Mouse (Mus musculus): ENCODE results near the gene Pim3. TPM values are rescaled to one million over a fixed set of nuclear protein-coding genes. Genes with fewer than 3 reads are reported as not detected.

The Pim3 gene
- polyA plus RNA-seq, 1 experiment from 2014 or later: 58.3 TPM

GRCm38 (mm10) chr15:88854119-88854968 is 7.6 kb upstream of the Pim3 start:
- peak overlapping the region; percentile 42; the same call in 1 of the 2 replicates for H3K9ac ChIP-seq (ENCODE audit: low read length)
- ATAC-seq (ENCODE audit: insufficient read depth, low FRiP score): no peak
- whole genome bisulfite sequencing: 42% methylated on average over 6 of the region's 6 CpGs
- H3K27ac ChIP-seq (ENCODE audit: low read length): no peak overlapping the region; the same call in 1 of the 2 replicates
- no peaks in the 10 kb centered on the region for H3K27me3 ChIP-seq (ENCODE audit: control insufficient read depth, insufficient read depth, low read length)
- no peaks in the 10 kb centered on the region for H3K36me3 ChIP-seq (ENCODE audit: control insufficient read depth, insufficient read depth, low read length)
- no peak overlapping the region for H3K4me3 ChIP-seq (replicated peaks; ENCODE audit: low read length)
- no peak overlapping the region for H3K4me2 ChIP-seq (ENCODE audit: low read depth, low read length)
- peaks cover 50% of the 10 kb centered on the region for H3K4me1 ChIP-seq (ENCODE audit: control insufficient read depth, insufficient read depth, low read length)
- H3K9me3 ChIP-seq (replicated peaks; ENCODE audit: control insufficient read depth, low read length): no peaks in the 10 kb centered on the region

- no peak for ATAC-seq (ENCODE audit: insufficient read depth, low FRiP score)
- peak overlapping the region; percentile 42; the same call in 1 of the 2 replicates for H3K9ac ChIP-seq (ENCODE audit: low read length)
- WGBS: 65% methylated on average over 15 of the region's 15 CpGs
- H3K4me3 ChIP-seq (replicated peaks; ENCODE audit: low read length): no peak overlapping the region
- H3K27ac ChIP-seq (ENCODE audit: low read length): no peak overlapping the region
- H3K9me3 ChIP-seq (replicated peaks; ENCODE audit: control insufficient read depth, low read length): no peaks in the 10 kb centered on the region
- H3K4me2 ChIP-seq (ENCODE audit: low read depth, low read length): no peak overlapping the region
- H3K4me1 ChIP-seq (ENCODE audit: control insufficient read depth, insufficient read depth, low read length): peaks cover 41% of the 10 kb centered on the region
- H3K27me3 ChIP-seq (ENCODE audit: control insufficient read depth, insufficient read depth, low read length): no peaks in the 10 kb centered on the region
- no peaks in the 10 kb centered on the region for H3K36me3 ChIP-seq (ENCODE audit: control insufficient read depth, insufficient read depth, low read length)
These were observed 6.8 kb upstream of the Pim3 start for GRCm38 (mm10) chr15:88854969-88855830.

- Histone ChIP-seq H3K4me3 (replicated peaks; ENCODE audit: low read length) (no peak overlapping the region), H3K4me2 (ENCODE audit: low read depth, low read length) (no peak overlapping the region), H3K9ac (ENCODE audit: low read length) (peak overlapping the region; percentile 1; the same call in 1 of the 2 replicates), H3K36me3 (ENCODE audit: control insufficient read depth, insufficient read depth, low read length) (no peaks in the 10 kb centered on the region), H3K27ac (ENCODE audit: low read length) (peak overlapping the region; percentile 21; the same call in 1 of the 2 replicates), H3K4me1 (ENCODE audit: control insufficient read depth, insufficient read depth, low read length) (peaks cover 34% of the 10 kb centered on the region), H3K9me3 (replicated peaks; ENCODE audit: control insufficient read depth, low read length) (no peaks in the 10 kb centered on the region), H3K27me3 (ENCODE audit: control insufficient read depth, insufficient read depth, low read length) (no peaks in the 10 kb centered on the region)
- 70% methylated on average over 6 of the region's 6 CpGs for WGBS
- no peak for ATAC-seq (ENCODE audit: insufficient read depth, low FRiP score)
These were observed 6.0 kb upstream of the Pim3 start for GRCm38 (mm10) chr15:88855896-88856417.

GRCm38 (mm10) chr15:88856613-88857012 is 5.4 kb upstream of the Pim3 start:
- Histone ChIP-seq H3K27me3 (ENCODE audit: control insufficient read depth, insufficient read depth, low read length) (no peaks in the 10 kb centered on the region), H3K4me1 (ENCODE audit: control insufficient read depth, insufficient read depth, low read length) (peaks cover 33% of the 10 kb centered on the region), H3K36me3 (ENCODE audit: control insufficient read depth, insufficient read depth, low read length) (no peaks in the 10 kb centered on the region), H3K27ac (ENCODE audit: low read length) (no peak overlapping the region), H3K4me2 (ENCODE audit: low read depth, low read length) (no peak overlapping the region), H3K9ac (ENCODE audit: low read length) (no peak overlapping the region), H3K4me3 (replicated peaks; ENCODE audit: low read length) (no peak overlapping the region), H3K9me3 (replicated peaks; ENCODE audit: control insufficient read depth, low read length) (no peaks in the 10 kb centered on the region)
- ATAC-seq (ENCODE audit: insufficient read depth, low FRiP score): no peak
- 81% methylated on average over 5 of the region's 5 CpGs for WGBS

GRCm38 (mm10) chr15:88857361-88857760 is 4.6 kb upstream of the Pim3 start:
- no peaks in the 10 kb centered on the region for H3K27me3 ChIP-seq (ENCODE audit: control insufficient read depth, insufficient read depth, low read length)
- no peak overlapping the region for H3K9ac ChIP-seq (ENCODE audit: low read length)
- H3K4me1 ChIP-seq (ENCODE audit: control insufficient read depth, insufficient read depth, low read length): peaks cover 30% of the 10 kb centered on the region
- ATAC-seq (ENCODE audit: insufficient read depth, low FRiP score): no peak
- no peaks in the 10 kb centered on the region for H3K9me3 ChIP-seq (replicated peaks; ENCODE audit: control insufficient read depth, low read length)
- no peak overlapping the region for H3K27ac ChIP-seq (ENCODE audit: low read length)
- H3K4me2 ChIP-seq (ENCODE audit: low read depth, low read length): no peak overlapping the region
- H3K4me3 ChIP-seq (replicated peaks; ENCODE audit: low read length): no peak overlapping the region
- no peaks in the 10 kb centered on the region for H3K36me3 ChIP-seq (ENCODE audit: control insufficient read depth, insufficient read depth, low read length)
- 90% methylated on average over 7 of the region's 7 CpGs for WGBS

GRCm38 (mm10) chr15:88858141-88858541 is 3.8 kb upstream of the Pim3 start:
- H3K27ac ChIP-seq (ENCODE audit: low read length): no peak overlapping the region
- H3K9me3 ChIP-seq (replicated peaks; ENCODE audit: control insufficient read depth, low read length): no peaks in the 10 kb centered on the region
- H3K36me3 ChIP-seq (ENCODE audit: control insufficient read depth, insufficient read depth, low read length): no peaks in the 10 kb centered on the region
- H3K4me3 ChIP-seq (replicated peaks; ENCODE audit: low read length): no peak overlapping the region
- H3K4me1 ChIP-seq (ENCODE audit: control insufficient read depth, insufficient read depth, low read length): peaks cover 24% of the 10 kb centered on the region
- no peak for ATAC-seq (ENCODE audit: insufficient read depth, low FRiP score)
- no peaks in the 10 kb centered on the region for H3K27me3 ChIP-seq (ENCODE audit: control insufficient read depth, insufficient read depth, low read length)
- H3K4me2 ChIP-seq (ENCODE audit: low read depth, low read length): no peak overlapping the region
- 0 out of 2 replicates have a peak overlapping the region, but pooled peaks have one; percentile 23 for H3K9ac ChIP-seq (ENCODE audit: low read length)
- WGBS: 84% methylated on average over 3 of the region's 3 CpGs

- peaks cover 24% of the 10 kb centered on the region for H3K4me1 ChIP-seq (ENCODE audit: control insufficient read depth, insufficient read depth, low read length)
- WGBS: 71% methylated on average over 2 of the region's 2 CpGs
- H3K9me3 ChIP-seq (replicated peaks; ENCODE audit: control insufficient read depth, low read length): no peaks in the 10 kb centered on the region
- H3K4me3 ChIP-seq (replicated peaks; ENCODE audit: low read length): no peak overlapping the region
- H3K9ac ChIP-seq (ENCODE audit: low read length): no peak overlapping the region
- H3K4me2 ChIP-seq (ENCODE audit: low read depth, low read length): no peak overlapping the region
- no peaks in the 10 kb centered on the region for H3K36me3 ChIP-seq (ENCODE audit: control insufficient read depth, insufficient read depth, low read length)
- ATAC-seq (ENCODE audit: insufficient read depth, low FRiP score): no peak
- peak overlapping the region; percentile 43 for H3K27ac ChIP-seq (ENCODE audit: low read length)
- H3K27me3 ChIP-seq (ENCODE audit: control insufficient read depth, insufficient read depth, low read length): no peaks in the 10 kb centered on the region
These were observed 3.3 kb upstream of the Pim3 start for GRCm38 (mm10) chr15:88858707-88859106.

GRCm38 (mm10) chr15:88859206-88859970 is 2.6 kb upstream of the Pim3 start:
- peaks cover 24% of the 10 kb centered on the region for H3K4me1 ChIP-seq (ENCODE audit: control insufficient read depth, insufficient read depth, low read length)
- H3K27ac ChIP-seq (ENCODE audit: low read length): no peak overlapping the region
- no peak overlapping the region for H3K4me2 ChIP-seq (ENCODE audit: low read depth, low read length)
- no peaks in the 10 kb centered on the region for H3K36me3 ChIP-seq (ENCODE audit: control insufficient read depth, insufficient read depth, low read length)
- WGBS: 63% methylated on average over 8 of the region's 8 CpGs
- 0 out of 2 replicates have a peak overlapping the region, but pooled peaks have one; percentile 32 for H3K9ac ChIP-seq (ENCODE audit: low read length)
- H3K27me3 ChIP-seq (ENCODE audit: control insufficient read depth, insufficient read depth, low read length): no peaks in the 10 kb centered on the region
- no peaks in the 10 kb centered on the region for H3K9me3 ChIP-seq (replicated peaks; ENCODE audit: control insufficient read depth, low read length)
- H3K4me3 ChIP-seq (replicated peaks; ENCODE audit: low read length): no peak overlapping the region
- no peak for ATAC-seq (ENCODE audit: insufficient read depth, low FRiP score)
